Mouse (Mus musculus): ENCODE data around the gene Gli2. TPM values are rescaled to one million over a fixed set of nuclear protein-coding genes. Genes with fewer than 3 reads are reported as not detected.

Gene Gli2
- polyA plus RNA-seq, 1 experiment from 2014 or later: 4.1 TPM

- Histone ChIP-seq H3K9me3 (replicated peaks; ENCODE audit: control insufficient read depth, low read length) (no peaks in the 10 kb centered on the region), H3K27me3 (ENCODE audit: control insufficient read depth, insufficient read depth, low read length) (peaks cover 9% of the 10 kb centered on the region), H3K4me1 (ENCODE audit: control insufficient read depth, insufficient read depth, low read length) (peaks cover 4% of the 10 kb centered on the region; the same call in 1 of the 2 replicates), H3K4me2 (no peak overlapping the region), H3K36me3 (ENCODE audit: control insufficient read depth, insufficient read depth, low read length) (no peaks in the 10 kb centered on the region), H3K27ac (ENCODE audit: low read depth, low read length) (no peak overlapping the region), H3K9ac (ENCODE audit: low read depth, low read length) (no peak overlapping the region), H3K4me3 (ENCODE audit: low read depth, low read length) (no peak overlapping the region)
- 70% methylated on average over 7 of the region's 7 CpGs for WGBS (ENCODE audit: insufficient replicate concordance)
- ATAC-seq (replicated peaks; ENCODE audit: insufficient number of reproducible peaks, low FRiP score, low TSS enrichment): no peak
These were observed 24.5 kb upstream of the Gli2 start for GRCm38 (mm10) chr1:119077933-119078332.

GRCm38 (mm10) chr1:119076333-119076732 lies 22.9 kb upstream of the Gli2 start:
- Histone ChIP-seq H3K4me1 (ENCODE audit: control insufficient read depth, insufficient read depth, low read length) (peaks cover 4% of the 10 kb centered on the region; the same call in 1 of the 2 replicates), H3K4me3 (ENCODE audit: low read depth, low read length) (no peak overlapping the region), H3K27me3 (ENCODE audit: control insufficient read depth, insufficient read depth, low read length) (peaks cover 9% of the 10 kb centered on the region), H3K9me3 (replicated peaks; ENCODE audit: control insufficient read depth, low read length) (no peaks in the 10 kb centered on the region), H3K27ac (ENCODE audit: low read depth, low read length) (no peak overlapping the region), H3K36me3 (ENCODE audit: control insufficient read depth, insufficient read depth, low read length) (no peaks in the 10 kb centered on the region), H3K4me2 (no peak overlapping the region), H3K9ac (ENCODE audit: low read depth, low read length) (no peak overlapping the region)
- ATAC-seq (replicated peaks; ENCODE audit: insufficient number of reproducible peaks, low FRiP score, low TSS enrichment): no peak
- whole genome bisulfite sequencing (ENCODE audit: insufficient replicate concordance): 72% methylated on average over 4 of the region's 4 CpGs

- ATAC-seq (replicated peaks; ENCODE audit: insufficient number of reproducible peaks, low FRiP score, low TSS enrichment): no peak
These were observed 22.5 kb upstream of the Gli2 start for GRCm38 (mm10) chr1:119075916-119076315.

GRCm38 (mm10) chr1:119075500-119075899 lies 22.1 kb upstream of the Gli2 start:
- no peak for ATAC-seq (replicated peaks; ENCODE audit: insufficient number of reproducible peaks, low FRiP score, low TSS enrichment)
- no peak overlapping the region for H3K9ac ChIP-seq (ENCODE audit: low read depth, low read length)
- 30% methylated on average over 7 of the region's 7 CpGs for WGBS (ENCODE audit: insufficient replicate concordance)

More at GRCm38 (mm10) chr1:119075916-119076315, 22.5 kb upstream of the Gli2 start:
- Histone ChIP-seq H3K9me3 (replicated peaks; ENCODE audit: control insufficient read depth, low read length) (no peaks in the 10 kb centered on the region), H3K27ac (ENCODE audit: low read depth, low read length) (no peak overlapping the region), H3K9ac (ENCODE audit: low read depth, low read length) (no peak overlapping the region), H3K4me2 (no peak overlapping the region), H3K27me3 (ENCODE audit: control insufficient read depth, insufficient read depth, low read length) (peaks cover 9% of the 10 kb centered on the region), H3K4me1 (ENCODE audit: control insufficient read depth, insufficient read depth, low read length) (peaks cover 4% of the 10 kb centered on the region; the same call in 1 of the 2 replicates), H3K4me3 (ENCODE audit: low read depth, low read length) (no peak overlapping the region), H3K36me3 (ENCODE audit: control insufficient read depth, insufficient read depth, low read length) (no peaks in the 10 kb centered on the region)
- 33% methylated on average over 3 of the region's 3 CpGs for WGBS (ENCODE audit: insufficient replicate concordance)

GRCm38 (mm10) chr1:119074910-119075309 lies 21.5 kb upstream of the Gli2 start:
- no peak for ATAC-seq (replicated peaks; ENCODE audit: insufficient number of reproducible peaks, low FRiP score, low TSS enrichment)
- H3K4me2 ChIP-seq: no peak overlapping the region
- H3K9me3 ChIP-seq (replicated peaks; ENCODE audit: control insufficient read depth, low read length): no peaks in the 10 kb centered on the region
- peaks cover 4% of the 10 kb centered on the region; the same call in 1 of the 2 replicates for H3K4me1 ChIP-seq (ENCODE audit: control insufficient read depth, insufficient read depth, low read length)
- no peak overlapping the region for H3K9ac ChIP-seq (ENCODE audit: low read depth, low read length)
- no peak overlapping the region for H3K4me3 ChIP-seq (ENCODE audit: low read depth, low read length)
- H3K36me3 ChIP-seq (ENCODE audit: control insufficient read depth, insufficient read depth, low read length): no peaks in the 10 kb centered on the region
- H3K27ac ChIP-seq (ENCODE audit: low read depth, low read length): no peak overlapping the region
- WGBS (ENCODE audit: insufficient replicate concordance): 57% methylated on average over 6 of the region's 6 CpGs
- H3K27me3 ChIP-seq (ENCODE audit: control insufficient read depth, insufficient read depth, low read length): peaks cover 9% of the 10 kb centered on the region

More at GRCm38 (mm10) chr1:119075500-119075899, 22.1 kb upstream of the Gli2 start:
- no peaks in the 10 kb centered on the region for H3K9me3 ChIP-seq (replicated peaks; ENCODE audit: control insufficient read depth, low read length)
- peaks cover 9% of the 10 kb centered on the region for H3K27me3 ChIP-seq (ENCODE audit: control insufficient read depth, insufficient read depth, low read length)
- H3K4me3 ChIP-seq (ENCODE audit: low read depth, low read length): no peak overlapping the region
- no peak overlapping the region for H3K27ac ChIP-seq (ENCODE audit: low read depth, low read length)
- H3K36me3 ChIP-seq (ENCODE audit: control insufficient read depth, insufficient read depth, low read length): no peaks in the 10 kb centered on the region
- H3K4me1 ChIP-seq (ENCODE audit: control insufficient read depth, insufficient read depth, low read length): peaks cover 4% of the 10 kb centered on the region; the same call in 1 of the 2 replicates
- no peak overlapping the region for H3K4me2 ChIP-seq

GRCm38 (mm10) chr1:119073876-119074275 lies 20.5 kb upstream of the Gli2 start:
- Histone ChIP-seq H3K4me1 (ENCODE audit: control insufficient read depth, insufficient read depth, low read length) (peaks cover 4% of the 10 kb centered on the region; the same call in 1 of the 2 replicates), H3K9me3 (replicated peaks; ENCODE audit: control insufficient read depth, low read length) (no peaks in the 10 kb centered on the region), H3K9ac (ENCODE audit: low read depth, low read length) (no peak overlapping the region), H3K27me3 (ENCODE audit: control insufficient read depth, insufficient read depth, low read length) (peaks cover 9% of the 10 kb centered on the region), H3K36me3 (ENCODE audit: control insufficient read depth, insufficient read depth, low read length) (no peaks in the 10 kb centered on the region), H3K27ac (ENCODE audit: low read depth, low read length) (no peak overlapping the region), H3K4me3 (ENCODE audit: low read depth, low read length) (no peak overlapping the region), H3K4me2 (no peak overlapping the region)
- no peak for ATAC-seq (replicated peaks; ENCODE audit: insufficient number of reproducible peaks, low FRiP score, low TSS enrichment)
- WGBS (ENCODE audit: insufficient replicate concordance): 87% methylated on average over 7 of the region's 7 CpGs

GRCm38 (mm10) chr1:119064892-119065671 lies 11.7 kb upstream of the Gli2 start:
- no peaks in the 10 kb centered on the region for H3K4me1 ChIP-seq (ENCODE audit: control insufficient read depth, insufficient read depth, low read length)
- ATAC-seq (replicated peaks; ENCODE audit: insufficient number of reproducible peaks, low FRiP score, low TSS enrichment): no peak
- 65% methylated on average over 20 of the region's 20 CpGs for WGBS (ENCODE audit: insufficient replicate concordance)
- H3K27me3 ChIP-seq (ENCODE audit: control insufficient read depth, insufficient read depth, low read length): no peaks in the 10 kb centered on the region
- no peak overlapping the region for H3K27ac ChIP-seq (ENCODE audit: low read depth, low read length)
- no peaks in the 10 kb centered on the region for H3K9me3 ChIP-seq (replicated peaks; ENCODE audit: control insufficient read depth, low read length)
- H3K36me3 ChIP-seq (ENCODE audit: control insufficient read depth, insufficient read depth, low read length): no peaks in the 10 kb centered on the region
- no peak overlapping the region for H3K4me3 ChIP-seq (ENCODE audit: low read depth, low read length)
- H3K9ac ChIP-seq (ENCODE audit: low read depth, low read length): no peak overlapping the region
- no peak overlapping the region for H3K4me2 ChIP-seq

GRCm38 (mm10) chr1:119056491-119056890 lies 3.1 kb upstream of the Gli2 start:
- H3K36me3 ChIP-seq (ENCODE audit: control insufficient read depth, insufficient read depth, low read length): no peaks in the 10 kb centered on the region
- H3K4me2 ChIP-seq: no peak overlapping the region
- no peak overlapping the region for H3K4me3 ChIP-seq (ENCODE audit: low read depth, low read length)
- WGBS (ENCODE audit: insufficient replicate concordance): 53% methylated on average over 8 of the region's 8 CpGs
- H3K4me1 ChIP-seq (ENCODE audit: control insufficient read depth, insufficient read depth, low read length): 0 out of 2 replicates have a peak, but pooled peaks cover 6% of the 10 kb centered on the region
- no peaks in the 10 kb centered on the region for H3K9me3 ChIP-seq (replicated peaks; ENCODE audit: control insufficient read depth, low read length)
- ATAC-seq (replicated peaks; ENCODE audit: insufficient number of reproducible peaks, low FRiP score, low TSS enrichment): no peak
- no peak overlapping the region for H3K9ac ChIP-seq (ENCODE audit: low read depth, low read length)
- H3K27ac ChIP-seq (ENCODE audit: low read depth, low read length): no peak overlapping the region
- peaks cover 8% of the 10 kb centered on the region; the same call in 1 of the 2 replicates for H3K27me3 ChIP-seq (ENCODE audit: control insufficient read depth, insufficient read depth, low read length)
